Mouse (Mus musculus) hindbrain, embryonic 11.5 days (tissue): ENCODE measurements at regions not wholly inside any gene's neighbourhood (a gene's known extent, or its start where the extent isn't known, plus 50 kb on each side); places are given as distances from the start of the nearest gene placed in this dataset.
A peak's percentile ranks its signal among the peaks of the same experiment; 100 is the strongest.

Experiments used
- ATAC-seq: fragments of 200-750 bp; cut with Nextera tagmentation; 2 replicates; pipeline ENCODE4 v1.8.0; 2017; ENCODE audit warnings: mild to moderate bottlenecking, moderate TSS enrichment, moderate library complexity; ENCODE audit not compliant: low FRiP score
- DNase-seq: peaks from one replicate; pipeline ENCODE4 v3.0.0-alpha.2; 2015; ENCODE audit warnings: low spot score
- H3K27ac ChIP-seq: fragments of 300-500 bp; sonication (generic); 2 replicates; pipeline ENCODE4 v1.5.1; 2014; ENCODE audit warnings: mild to moderate bottlenecking, low read depth, low read length
- H3K27me3 ChIP-seq: fragments of 300-500 bp; sonication (generic); 2 replicates; pipeline ENCODE4 v1.6.1; 2014; ENCODE audit warnings: mild to moderate bottlenecking, low read length, moderate library complexity, mixed read lengths; ENCODE audit not compliant: control insufficient read depth, insufficient read depth
- H3K36me3 ChIP-seq: fragments of 300-500 bp; sonication (generic); 2 replicates; pipeline ENCODE4 v1.6.1; 2014; ENCODE audit warnings: mild to moderate bottlenecking, low read length, moderate library complexity, mixed read lengths; ENCODE audit not compliant: control insufficient read depth, insufficient read depth
- H3K4me1 ChIP-seq: fragments of 300-500 bp; sonication (generic); replicated peaks from 2 replicates; pipeline ENCODE4 v1.6.1; 2014; ENCODE audit warnings: low read length, mixed read lengths; ENCODE audit not compliant: control insufficient read depth, insufficient read depth
- H3K4me2 ChIP-seq: fragments of 300-500 bp; sonication (generic); replicated peaks from 2 replicates; pipeline ENCODE4 v1.6.1; 2014; ENCODE audit warnings: mild to moderate bottlenecking, low read depth, low read length
- H3K4me3 ChIP-seq: fragments of 300-500 bp; sonication (generic); 2 replicates; pipeline ENCODE4 v1.5.1; 2014; ENCODE audit warnings: low read depth, low read length
- H3K9ac ChIP-seq: fragments of 300-500 bp; sonication (generic); 2 replicates; pipeline ENCODE4 v1.6.1; 2014; ENCODE audit warnings: low read depth, low read length
- H3K9me3 ChIP-seq: fragments of 300-500 bp; sonication (generic); 2 replicates; pipeline ENCODE4 v1.6.1; 2016; ENCODE audit warnings: low read length; ENCODE audit not compliant: control insufficient read depth
- WGBS: fragments of 180-500 bp; shearing (Covaris S2); extraction: QIAGEN DNeasy Blood & Tissue Kit; methylation state at CpG from one replicate; pipeline ENCODE4 v1.1.7; 2014; 5-methylcytosine and 5-hydroxymethylcytosine counted together

DNA sequence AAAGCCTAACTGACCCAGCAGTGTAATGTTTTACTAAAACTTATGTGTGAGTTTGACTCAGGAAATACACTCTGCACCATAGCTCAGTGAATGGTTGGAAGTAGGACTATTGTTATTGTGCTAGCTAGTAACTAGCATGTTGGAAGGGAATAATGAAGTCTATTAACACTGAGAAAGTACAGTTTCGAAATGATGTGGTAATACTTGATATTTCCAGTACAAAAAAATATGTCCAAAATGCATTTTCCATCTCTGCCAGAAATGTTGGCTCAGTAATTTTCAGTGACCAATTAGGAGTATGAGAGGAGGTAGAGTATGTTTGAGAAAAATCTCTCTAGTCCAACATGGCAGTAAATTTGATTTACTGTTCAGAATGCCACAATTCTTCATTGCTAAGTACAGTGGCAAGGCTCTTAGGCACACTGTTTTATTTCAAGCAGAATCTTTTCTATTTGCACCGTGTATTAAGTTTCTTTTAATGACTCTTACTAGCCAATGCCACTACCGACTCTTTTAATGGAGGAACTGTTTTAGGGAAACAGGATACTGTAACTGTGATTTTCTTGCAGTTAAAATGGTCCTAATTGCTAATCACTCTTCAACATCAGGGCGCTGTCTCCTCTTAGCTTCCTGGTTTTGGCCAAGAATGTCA, 780.5 kb downstream of the Stpg2 start:
- Histone ChIP-seq H3K36me3 (no peaks in the 10 kb centered on the region), H3K4me2 (no peak overlapping the region), H3K4me3 (no peak overlapping the region), H3K4me1 (no peaks in the 10 kb centered on the region), H3K27me3 (no peaks in the 10 kb centered on the region), H3K9me3 (no peaks in the 10 kb centered on the region), H3K27ac (no peak overlapping the region), H3K9ac (no peak overlapping the region)
- no peak for DNase-seq
- no peak for ATAC-seq
- WGBS: 82% methylated on average over 4 of the region's 4 CpGs

- H3K4me3 ChIP-seq: no peak overlapping the region
- no peaks in the 10 kb centered on the region for H3K9me3 ChIP-seq
- DNase-seq: no peak
- no peak overlapping the region for H3K4me2 ChIP-seq
- H3K36me3 ChIP-seq: no peaks in the 10 kb centered on the region
- H3K9ac ChIP-seq: no peak overlapping the region
- H3K27me3 ChIP-seq: no peaks in the 10 kb centered on the region
- H3K27ac ChIP-seq: no peak overlapping the region
- no peaks in the 10 kb centered on the region for H3K4me1 ChIP-seq
- no peak for ATAC-seq
- WGBS: 91% methylated on average over 1 of the region's 1 CpGs
These were observed 783.4 kb downstream of the Stpg2 start for GRCm38 (mm10) chr3:139988938-139989337.

DNA sequence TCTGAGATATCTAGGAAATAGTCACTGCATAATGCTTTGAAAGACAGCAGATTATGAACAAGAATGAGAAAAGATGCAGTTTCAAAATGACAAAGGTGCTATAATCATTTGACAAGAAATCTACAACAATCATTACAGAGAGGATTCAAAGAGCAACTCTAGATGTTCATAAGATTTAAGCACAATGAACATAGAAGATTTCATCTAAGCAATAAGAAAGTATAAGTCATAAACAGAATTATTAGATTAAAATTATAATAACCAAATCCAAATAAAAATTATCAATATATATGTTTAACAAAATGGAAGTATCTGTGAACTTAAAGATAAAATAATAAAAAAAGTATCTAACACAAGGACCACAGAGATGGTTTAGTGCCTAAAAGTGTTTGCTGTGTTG, 783.9 kb downstream of the Stpg2 start:
- DNase-seq: no peak
- H3K9ac ChIP-seq: no peak overlapping the region
- H3K4me1 ChIP-seq: no peaks in the 10 kb centered on the region
- no peak overlapping the region for H3K27ac ChIP-seq
- no peak overlapping the region for H3K4me3 ChIP-seq
- no peaks in the 10 kb centered on the region for H3K36me3 ChIP-seq
- ATAC-seq: no peak
- H3K9me3 ChIP-seq: no peaks in the 10 kb centered on the region
- H3K27me3 ChIP-seq: no peaks in the 10 kb centered on the region
- H3K4me2 ChIP-seq: no peak overlapping the region

DNA sequence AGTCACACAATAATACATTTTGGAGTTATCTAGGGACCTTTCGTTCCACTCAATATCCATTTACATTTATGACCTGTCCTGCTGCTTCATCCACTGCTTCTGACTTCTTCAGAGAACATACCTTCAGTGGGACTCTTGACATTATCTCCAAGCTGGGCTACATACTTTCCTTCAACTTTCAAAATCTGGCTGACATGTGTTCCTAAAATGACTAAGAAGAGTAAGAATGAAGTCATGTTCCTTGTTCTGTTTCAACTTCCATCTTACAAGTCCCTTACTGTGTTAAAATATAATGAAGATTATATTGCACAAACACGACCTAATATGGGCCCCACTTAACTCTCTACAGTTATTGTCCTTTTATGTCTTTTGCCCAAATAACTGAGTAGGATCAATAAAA, 807.0 kb downstream of the Stpg2 start:
- no peaks in the 10 kb centered on the region for H3K27me3 ChIP-seq
- H3K4me1 ChIP-seq: no peaks in the 10 kb centered on the region
- H3K9ac ChIP-seq: no peak overlapping the region
- H3K4me2 ChIP-seq: no peak overlapping the region
- ATAC-seq: no peak
- no peak for DNase-seq
- no peaks in the 10 kb centered on the region for H3K36me3 ChIP-seq
- WGBS: 89% methylated on average over 2 of the region's 2 CpGs
- no peak overlapping the region for H3K27ac ChIP-seq
- H3K4me3 ChIP-seq: no peak overlapping the region
- no peaks in the 10 kb centered on the region for H3K9me3 ChIP-seq

DNA sequence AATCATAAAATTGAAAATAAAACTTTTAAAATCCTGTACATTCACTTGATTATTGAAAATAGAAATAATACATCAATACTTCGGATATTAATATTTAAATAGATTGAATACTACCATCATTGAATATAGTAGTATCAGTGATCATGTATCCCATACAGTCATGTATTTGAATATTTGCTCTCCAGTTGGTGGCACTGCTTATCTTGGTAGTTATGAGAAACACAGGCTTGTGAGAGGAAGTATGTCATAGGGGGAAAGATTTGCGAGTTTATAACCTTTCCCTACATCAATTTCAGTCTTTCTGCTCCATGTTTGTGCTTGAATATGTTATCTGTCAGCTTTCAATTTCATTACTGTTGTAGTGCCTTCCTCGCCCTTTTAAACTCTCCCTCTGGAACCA, 828.6 kb downstream of the Stpg2 start:
- no peak for ATAC-seq
- H3K4me3 ChIP-seq: no peak overlapping the region
- no peaks in the 10 kb centered on the region for H3K9me3 ChIP-seq
- no peaks in the 10 kb centered on the region for H3K4me1 ChIP-seq
- no peak overlapping the region for H3K27ac ChIP-seq
- H3K4me2 ChIP-seq: no peak overlapping the region
- no peaks in the 10 kb centered on the region for H3K27me3 ChIP-seq
- no peak for DNase-seq
- no peaks in the 10 kb centered on the region for H3K36me3 ChIP-seq
- WGBS: 82% methylated on average over 3 of the region's 3 CpGs
- H3K9ac ChIP-seq: no peak overlapping the region

GRCm38 (mm10) chr3:140035142-140035541, 829.6 kb downstream of the Stpg2 start:
- DNase-seq (peak; percentile 11), ATAC-seq (peak; percentile 74; the same call in 1 of the 2 replicates)
- Histone ChIP-seq H3K27ac (no peak overlapping the region), H3K9ac (no peak overlapping the region), H3K4me3 (no peak overlapping the region), H3K9me3 (no peaks in the 10 kb centered on the region), H3K4me1 (no peaks in the 10 kb centered on the region), H3K4me2 (no peak overlapping the region), H3K27me3 (no peaks in the 10 kb centered on the region), H3K36me3 (no peaks in the 10 kb centered on the region)
- 47% methylated on average over 2 of the region's 2 CpGs for WGBS

- no peak overlapping the region for H3K9ac ChIP-seq
- no peaks in the 10 kb centered on the region for H3K36me3 ChIP-seq
- H3K9me3 ChIP-seq: no peaks in the 10 kb centered on the region
- H3K4me2 ChIP-seq: no peak overlapping the region
- H3K27ac ChIP-seq: no peak overlapping the region
- DNase-seq: no peak
- H3K4me3 ChIP-seq: no peak overlapping the region
- ATAC-seq: no peak
- H3K27me3 ChIP-seq: no peaks in the 10 kb centered on the region
- no peaks in the 10 kb centered on the region for H3K4me1 ChIP-seq
These were observed 839.4 kb downstream of the Stpg2 start for GRCm38 (mm10) chr3:140044898-140045297.

DNA sequence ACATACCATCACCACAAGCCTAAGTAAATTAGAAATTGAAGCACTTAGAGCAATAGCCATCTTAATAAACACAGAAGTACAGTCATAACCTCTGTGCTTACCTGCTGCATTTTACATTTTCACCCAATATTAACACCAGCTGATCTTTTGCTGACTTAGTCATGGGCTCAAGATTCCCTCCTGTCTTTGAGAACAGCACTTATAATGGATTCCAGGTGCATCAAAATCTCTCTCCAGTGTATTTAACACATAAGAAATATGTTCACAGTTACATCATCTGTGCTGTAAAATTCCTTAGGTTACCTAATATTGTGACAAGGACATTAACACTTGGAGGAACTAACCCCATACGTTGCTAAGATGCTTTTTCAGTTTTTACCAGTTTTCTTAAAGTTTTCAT, 849.1 kb downstream of the Stpg2 start:
- no peak overlapping the region for H3K4me2 ChIP-seq
- no peaks in the 10 kb centered on the region for H3K9me3 ChIP-seq
- DNase-seq (no peak), ATAC-seq (no peak)
- no peak overlapping the region for H3K4me3 ChIP-seq
- 69% methylated on average over 1 of the region's 1 CpGs for WGBS
- no peak overlapping the region for H3K27ac ChIP-seq
- no peaks in the 10 kb centered on the region for H3K27me3 ChIP-seq
- H3K36me3 ChIP-seq: no peaks in the 10 kb centered on the region
- no peaks in the 10 kb centered on the region for H3K4me1 ChIP-seq
- H3K9ac ChIP-seq: no peak overlapping the region

GRCm38 (mm10) chr3:140057962-140058631, 852.6 kb downstream of the Stpg2 start:
- H3K36me3 ChIP-seq: no peaks in the 10 kb centered on the region
- DNase-seq (no peak), ATAC-seq (no peak)
- H3K27ac ChIP-seq: no peak overlapping the region
- H3K9me3 ChIP-seq: no peaks in the 10 kb centered on the region
- H3K9ac ChIP-seq: no peak overlapping the region
- no peaks in the 10 kb centered on the region for H3K4me1 ChIP-seq
- H3K27me3 ChIP-seq: no peaks in the 10 kb centered on the region
- no peak overlapping the region for H3K4me2 ChIP-seq
- H3K4me3 ChIP-seq: no peak overlapping the region
- WGBS: 89% methylated on average over 3 of the region's 3 CpGs
